Mouse (Mus musculus) lung, adult 2 months (tissue): ENCODE results near the gene Cwc22.

Experiments
- CTCF ChIP-seq: fragments of 200-500 bp; IDR thresholded peaks from 2 replicates; pipeline ENCODE4 v1.5.1; 2011; ENCODE audit warnings: mild to moderate bottlenecking, low read length, control low read depth; ENCODE audit not compliant: insufficient read depth
- POLR2A ChIP-seq: fragments of 200-500 bp; IDR thresholded peaks from 2 replicates; pipeline ENCODE4 v1.6.1; 2011; ENCODE audit warnings: low read depth, mild to moderate bottlenecking, control low read depth, low read length, borderline replicate concordance; ENCODE audit errors: extremely low read depth

- TF ChIP-seq CTCF = no peak
- no peak for TF ChIP-seq POLR2A
Measured at GRCm38 (mm10) chr2:77950111-77950510, 3.9 kb upstream of the Cwc22 start.
